Mouse (Mus musculus) hindbrain, embryonic 15.5 days (tissue): ENCODE measurements around the gene Ino80b. TPM values are rescaled to one million over a fixed set of nuclear protein-coding genes. Genes with fewer than 3 reads are reported as not detected.

Source experiments
- ATAC-seq: fragments of 200-750 bp; cut with Nextera tagmentation; 2 replicates; pipeline ENCODE4 v1.8.0; 2017; ENCODE audit warnings: low read depth, moderate number of reproducible peaks, moderate TSS enrichment; ENCODE audit not compliant: low FRiP score
- H3K27ac ChIP-seq: fragments of 300-500 bp; sonication (generic); replicated peaks from 2 replicates; pipeline ENCODE4 v1.5.1; 2015; ENCODE audit warnings: mild to moderate bottlenecking, inconsistent platforms
- H3K27me3 ChIP-seq: fragments of 300-500 bp; sonication (generic); 2 replicates; pipeline ENCODE4 v1.6.1; 2015; ENCODE audit warnings: control low read depth, inconsistent platforms
- H3K36me3 ChIP-seq: fragments of 300-500 bp; sonication (generic); 2 replicates; pipeline ENCODE4 v1.6.1; 2015; ENCODE audit warnings: control low read depth, inconsistent platforms
- H3K4me1 ChIP-seq: fragments of 300-500 bp; sonication (generic); replicated peaks from 2 replicates; pipeline ENCODE4 v1.6.1; 2015; ENCODE audit warnings: control low read depth, inconsistent platforms
- H3K4me2 ChIP-seq: fragments of 300-500 bp; sonication (generic); 2 replicates; pipeline ENCODE4 v1.6.1; 2015; ENCODE audit warnings: moderate library complexity, mild to moderate bottlenecking, inconsistent platforms
- H3K4me3 ChIP-seq: fragments of 300-500 bp; sonication (generic); 2 replicates; pipeline ENCODE4 v1.5.1; 2015; ENCODE audit warnings: mild to moderate bottlenecking, inconsistent platforms
- H3K9ac ChIP-seq: fragments of 300-500 bp; sonication (generic); 2 replicates; pipeline ENCODE4 v1.6.1; 2015; ENCODE audit warnings: inconsistent platforms
- H3K9me3 ChIP-seq: fragments of 300-500 bp; sonication (generic); 2 replicates; pipeline ENCODE4 v1.6.1; 2016; ENCODE audit warnings: control low read depth, inconsistent platforms
- whole genome bisulfite sequencing: fragments of 180-500 bp; shearing (Covaris S2); methylation state at CpG from one replicate; pipeline ENCODE4 v1.1.7; 2015; 5-methylcytosine and 5-hydroxymethylcytosine counted together
- polyA plus RNA-seq: library from polyadenylated mRNA; unstranded; fragments of >200 nt; fragmentation: Nextera tagmentation; extraction: Ambion mirVana; gene quantifications from 2 replicates; pipeline ENCODE4 v1.2.1, GENCODE M21; 2015

The Ino80b gene
- polyA plus RNA-seq, 1 experiment from 2014 or later, result 16.3 TPM

DNA sequence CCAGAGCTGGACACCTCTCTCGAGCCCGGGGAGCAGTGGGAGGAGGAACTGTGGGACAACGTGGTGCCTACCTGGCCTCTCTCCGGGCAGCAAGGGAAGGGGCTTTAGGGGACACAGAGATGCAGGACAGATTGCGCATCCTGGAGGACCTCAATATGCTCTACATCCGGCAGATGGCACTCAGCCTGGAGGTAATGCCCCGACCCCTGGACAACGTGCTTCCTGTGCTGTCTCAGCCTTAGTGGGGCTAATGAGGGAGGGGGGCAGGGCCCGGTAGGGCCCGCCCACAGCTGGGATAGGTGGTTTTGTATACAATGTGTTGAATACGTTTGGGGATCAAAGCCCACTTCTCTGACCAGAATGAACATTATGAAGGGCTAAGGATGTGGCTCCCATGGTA is 12.8 kb upstream of the Ino80b start:
- Histone ChIP-seq H3K4me2 (peak overlapping the region; percentile 52), H3K27ac (peak overlapping the region; percentile 89), H3K36me3 (no peaks in the 10 kb centered on the region), H3K9me3 (no peaks in the 10 kb centered on the region), H3K9ac (peak overlapping the region; percentile 31), H3K27me3 (peaks cover 19% of the 10 kb centered on the region), H3K4me3 (peak overlapping the region; percentile 34), H3K4me1 (peaks cover 47% of the 10 kb centered on the region)
- 2% methylated on average over 11 of the region's 11 CpGs for WGBS
- ATAC-seq, result peak; percentile 7; the same call in 1 of the 2 replicates

GRCm38 (mm10) chr6:83137576-83137950 is 12.3 kb upstream of the Ino80b start:
- 1% methylated on average over 12 of the region's 12 CpGs for WGBS
- H3K9me3 ChIP-seq, result no peaks in the 10 kb centered on the region
- H3K36me3 ChIP-seq, result no peaks in the 10 kb centered on the region
- peak overlapping the region; percentile 31 for H3K9ac ChIP-seq
- H3K27ac ChIP-seq, result peak overlapping the region; percentile 89
- peak; percentile 6; the same call in 1 of the 2 replicates for ATAC-seq
- peaks cover 42% of the 10 kb centered on the region for H3K4me1 ChIP-seq
- H3K27me3 ChIP-seq, result peaks cover 19% of the 10 kb centered on the region
- H3K4me2 ChIP-seq, result peak overlapping the region; percentile 52
- H3K4me3 ChIP-seq, result peak overlapping the region; percentile 34

DNA sequence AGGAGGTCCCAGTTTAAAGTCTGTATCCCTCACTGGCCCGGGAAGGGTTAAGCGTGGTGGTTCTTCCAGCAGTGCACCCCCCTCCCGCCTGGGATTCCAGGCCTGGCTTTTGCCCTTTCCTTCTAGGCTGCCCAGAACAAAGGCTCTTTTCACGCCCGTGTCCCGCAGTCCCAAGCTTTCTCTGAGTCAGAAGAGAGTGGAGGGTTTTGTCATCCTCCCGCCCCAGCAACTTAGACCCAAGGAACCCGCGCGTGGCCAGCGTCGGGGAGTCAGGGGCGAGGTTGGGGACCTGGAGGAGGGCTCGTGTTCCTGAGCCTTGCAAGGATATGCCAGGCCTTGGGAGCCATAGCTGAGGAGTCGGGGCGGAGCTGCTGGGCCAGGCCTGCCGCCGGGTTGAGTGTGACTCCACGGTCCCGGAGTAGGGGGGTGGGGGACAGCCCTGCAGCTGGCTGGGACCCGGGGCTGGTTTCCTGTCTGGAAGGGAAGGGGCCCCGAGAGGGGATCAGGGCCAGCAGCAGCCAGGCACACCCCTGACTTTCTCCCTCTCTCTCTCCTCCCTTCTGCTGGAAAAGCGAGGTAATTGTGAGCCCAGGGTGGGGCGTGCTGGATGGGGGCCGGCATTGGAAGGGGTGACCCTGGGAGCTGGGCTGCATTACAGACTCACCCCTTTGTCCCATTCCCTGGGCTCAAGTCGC is 11.8 kb upstream of the Ino80b start:
- 2% methylated on average over 20 of the region's 26 CpGs for WGBS
- Histone ChIP-seq H3K27me3 (peaks cover 19% of the 10 kb centered on the region), H3K4me3 (peak overlapping the region; percentile 34), H3K4me1 (peaks cover 37% of the 10 kb centered on the region), H3K4me2 (peak overlapping the region; percentile 52), H3K9me3 (no peaks in the 10 kb centered on the region), H3K36me3 (no peaks in the 10 kb centered on the region), H3K27ac (peak overlapping the region; percentile 89), H3K9ac (peak overlapping the region; percentile 31)
- peak; percentile 72; the same call in 1 of the 2 replicates for ATAC-seq

DNA sequence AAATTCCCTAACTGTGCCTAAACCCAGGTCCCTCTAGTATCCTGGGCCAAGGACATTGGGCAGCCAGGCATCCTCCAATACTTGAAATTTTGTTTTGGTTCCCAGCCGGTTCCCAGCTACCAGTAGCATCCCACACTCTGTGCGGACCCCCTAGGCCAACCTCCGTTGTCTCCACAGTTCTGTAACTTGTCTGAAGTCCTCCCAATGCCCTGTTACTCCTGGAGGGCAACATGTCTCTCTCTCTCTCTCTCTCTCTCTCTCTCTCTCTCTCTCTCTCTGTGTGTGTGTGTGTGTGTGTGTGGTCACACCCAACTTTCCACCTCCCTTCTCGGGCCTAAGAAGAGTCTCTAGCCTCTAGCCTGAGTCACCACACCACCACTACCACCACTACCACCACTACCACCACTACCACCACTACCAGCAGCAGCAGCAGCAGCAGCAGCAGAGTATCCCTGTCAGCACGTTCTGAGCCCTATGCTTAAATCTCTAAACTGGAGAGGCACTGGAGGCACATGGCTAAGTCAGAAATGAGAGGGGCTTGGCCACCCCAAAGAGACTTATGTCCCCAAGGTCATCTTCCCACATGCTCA is 11.2 kb upstream of the Ino80b start:
- Histone ChIP-seq H3K27me3 (peaks cover 19% of the 10 kb centered on the region), H3K27ac (peak overlapping the region; percentile 89), H3K36me3 (no peaks in the 10 kb centered on the region), H3K4me1 (peaks cover 32% of the 10 kb centered on the region), H3K4me2 (peak overlapping the region; percentile 52), H3K9me3 (no peaks in the 10 kb centered on the region), H3K9ac (peak overlapping the region; percentile 31), H3K4me3 (peak overlapping the region; percentile 34)
- ATAC-seq, result no peak
- WGBS, result 14% methylated on average over 5 of the region's 5 CpGs

DNA sequence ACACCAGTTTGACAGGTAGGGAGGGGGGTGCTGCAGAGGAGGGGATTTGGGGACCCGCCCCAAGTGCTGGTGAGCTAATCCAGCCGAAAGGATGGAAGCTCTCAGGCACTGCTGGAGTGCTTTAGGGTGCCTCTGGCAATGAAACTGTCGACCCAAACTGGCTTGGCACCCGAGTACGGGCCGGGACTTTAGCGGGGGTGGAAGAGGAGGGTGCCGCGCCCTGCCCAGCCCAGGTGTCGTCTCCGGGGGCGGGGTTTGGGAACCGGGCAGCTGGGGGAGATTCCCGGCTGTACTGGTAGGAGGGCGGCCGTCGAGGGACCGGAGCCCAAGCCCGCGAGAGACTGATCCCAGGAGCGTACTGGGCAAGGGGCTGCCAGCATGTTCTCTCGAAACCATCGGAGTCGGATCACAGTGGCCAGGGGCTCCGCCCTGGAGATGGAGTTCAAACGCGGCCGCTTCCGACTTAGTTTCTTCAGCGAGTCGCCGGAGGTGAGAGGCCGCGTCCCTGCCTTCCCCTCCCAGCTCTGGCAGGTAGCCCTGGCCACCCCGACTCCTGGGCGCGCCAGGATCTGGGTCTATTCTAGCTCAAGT is 10.4 kb upstream of the Ino80b start:
- Histone ChIP-seq H3K36me3 (no peaks in the 10 kb centered on the region), H3K9ac (no peak overlapping the region; the same call in 1 of the 2 replicates), H3K4me1 (peaks cover 32% of the 10 kb centered on the region), H3K9me3 (no peaks in the 10 kb centered on the region), H3K4me2 (peak overlapping the region; percentile 52), H3K4me3 (peak overlapping the region; percentile 19), H3K27ac (no peak overlapping the region), H3K27me3 (peaks cover 19% of the 10 kb centered on the region)
- WGBS, result 6% methylated on average over 37 of the region's 37 CpGs
- ATAC-seq, result no peak

GRCm38 (mm10) chr6:83134951-83135513 is 9.8 kb upstream of the Ino80b start, which contains the start of gene Rtkn:
Gene Rtkn, plus strand, starts transcription at chr6:83135463.
- peaks cover 32% of the 10 kb centered on the region for H3K4me1 ChIP-seq
- 64% methylated on average over 7 of the region's 7 CpGs for WGBS
- H3K9me3 ChIP-seq, result no peaks in the 10 kb centered on the region
- ATAC-seq, result no peak
- peaks cover 19% of the 10 kb centered on the region for H3K27me3 ChIP-seq
- H3K4me2 ChIP-seq, result peak within 1 kb of the TSS; percentile 52
- H3K4me3 ChIP-seq, result peak within 1 kb of the TSS; percentile 19
- H3K27ac ChIP-seq, result peak within 1 kb of the TSS; percentile 89; the same call in 1 of the 2 replicates
- no peaks in the 10 kb centered on the region for H3K36me3 ChIP-seq
- H3K9ac ChIP-seq, result peak within 1 kb of the TSS; percentile 31; the same call in 1 of the 2 replicates

- WGBS, result 72% methylated on average over 3 of the region's 3 CpGs
- no peaks in the 10 kb centered on the region for H3K9me3 ChIP-seq
- ATAC-seq, result no peak
- H3K4me1 ChIP-seq, result peaks cover 32% of the 10 kb centered on the region
- H3K4me3 ChIP-seq, result no peak overlapping the region
- H3K27me3 ChIP-seq, result peaks cover 19% of the 10 kb centered on the region
- H3K9ac ChIP-seq, result no peak overlapping the region
- H3K27ac ChIP-seq, result no peak overlapping the region
- no peak overlapping the region for H3K4me2 ChIP-seq
- H3K36me3 ChIP-seq, result no peaks in the 10 kb centered on the region
Measured at GRCm38 (mm10) chr6:83134226-83134625, 9.0 kb upstream of the Ino80b start.

- 84% methylated on average over 9 of the region's 9 CpGs for WGBS
Measured at GRCm38 (mm10) chr6:83132176-83132919, 7.1 kb upstream of the Ino80b start.

GRCm38 (mm10) chr6:83131469-83132034 is 6.3 kb upstream of the Ino80b start:
- WGBS, result 79% methylated on average over 6 of the region's 6 CpGs
- no peak overlapping the region for H3K9ac ChIP-seq
- no peak overlapping the region for H3K27ac ChIP-seq
- H3K27me3 ChIP-seq, result peaks cover 14% of the 10 kb centered on the region
- no peak for ATAC-seq
- no peak overlapping the region for H3K4me3 ChIP-seq
- H3K9me3 ChIP-seq, result no peaks in the 10 kb centered on the region
- H3K4me1 ChIP-seq, result peaks cover 8% of the 10 kb centered on the region; the same call in 1 of the 2 replicates
- H3K36me3 ChIP-seq, result no peaks in the 10 kb centered on the region
- H3K4me2 ChIP-seq, result no peak overlapping the region

More at GRCm38 (mm10) chr6:83132176-83132919, 7.1 kb upstream of the Ino80b start:
- ATAC-seq, result no peak
- H3K36me3 ChIP-seq, result no peaks in the 10 kb centered on the region
- H3K9me3 ChIP-seq, result no peaks in the 10 kb centered on the region
- H3K27me3 ChIP-seq, result peaks cover 19% of the 10 kb centered on the region
- H3K27ac ChIP-seq, result no peak overlapping the region
- H3K4me3 ChIP-seq, result no peak overlapping the region
- no peak overlapping the region for H3K4me2 ChIP-seq
- peaks cover 16% of the 10 kb centered on the region for H3K4me1 ChIP-seq
- no peak overlapping the region for H3K9ac ChIP-seq

GRCm38 (mm10) chr6:83127419-83127818 is 2.2 kb upstream of the Ino80b start:
- no peak overlapping the region for H3K4me2 ChIP-seq
- H3K27me3 ChIP-seq, result no peaks in the 10 kb centered on the region
- no peak overlapping the region for H3K9ac ChIP-seq
- WGBS, result 98% methylated on average over 5 of the region's 5 CpGs
- H3K36me3 ChIP-seq, result no peaks in the 10 kb centered on the region
- no peak overlapping the region for H3K4me3 ChIP-seq
- ATAC-seq, result no peak
- no peak overlapping the region for H3K27ac ChIP-seq
- no peaks in the 10 kb centered on the region for H3K9me3 ChIP-seq
- peaks cover 24% of the 10 kb centered on the region for H3K4me1 ChIP-seq

GRCm38 (mm10) chr6:83124851-83125312 is 349 bp downstream of the Ino80b start:
- H3K4me1 ChIP-seq, result peaks cover 41% of the 10 kb centered on the region
- no peaks in the 10 kb centered on the region for H3K27me3 ChIP-seq
- H3K36me3 ChIP-seq, result no peaks in the 10 kb centered on the region
- peak overlapping the region; percentile 96 for H3K4me2 ChIP-seq
- WGBS, result under 1% methylated on average over 30 of the region's 30 CpGs
- ATAC-seq, result peak; percentile 4; the same call in 1 of the 2 replicates
- H3K27ac ChIP-seq, result peak overlapping the region; percentile 71
- peak overlapping the region; percentile 81 for H3K4me3 ChIP-seq
- peak overlapping the region; percentile 65 for H3K9ac ChIP-seq
- no peaks in the 10 kb centered on the region for H3K9me3 ChIP-seq
